Mouse (Mus musculus): ENCODE measurements around the gene Ahnak2. TPM values are rescaled to one million over a fixed set of nuclear protein-coding genes. Genes with fewer than 3 reads are reported as not detected.

Gene Ahnak2
- polyA plus RNA-seq, 1 experiment: 0.83 TPM

DNA sequence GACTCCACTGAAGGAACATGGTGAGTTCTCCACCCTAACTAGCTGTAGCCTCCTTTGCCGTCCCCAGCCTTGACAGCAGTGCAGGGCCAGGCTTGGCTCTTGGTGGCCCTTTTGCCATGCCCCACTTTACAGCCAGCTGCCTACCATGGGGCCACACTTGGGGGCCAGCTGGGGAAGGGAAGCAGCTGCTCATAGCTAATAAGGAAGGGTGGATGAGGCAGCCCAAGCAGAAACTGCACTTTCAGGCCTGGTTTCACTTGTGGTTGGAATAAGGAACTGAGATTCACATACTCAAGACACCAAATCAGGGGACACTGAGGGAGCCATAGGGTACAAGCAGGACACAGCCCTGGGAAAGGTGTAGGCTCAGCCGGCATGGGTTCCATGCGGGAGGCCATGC lies 40.4 kb downstream of the Ahnak2 start:
- Histone ChIP-seq H3K4me1 (ENCODE audit: control insufficient read depth, insufficient read depth, insufficient read length) (no peaks in the 10 kb centered on the region), H3K4me3 (ENCODE audit: extremely low read depth, insufficient read depth, insufficient read length) (peak overlapping the region; percentile 62), H3K27ac (ENCODE audit: insufficient read depth, low read length) (peak overlapping the region; percentile 87), H3K36me3 (ENCODE audit: control insufficient read depth, insufficient read depth, low read length) (peaks cover 21% of the 10 kb centered on the region), H3K27me3 (ENCODE audit: control insufficient read depth, insufficient read depth, low read length) (no peaks in the 10 kb centered on the region)
- peak; percentile 58 to 69 for DNase-seq (ENCODE audit: low read depth in 1 of 2, low spot score in 2 of 2)
- 26% methylated on average over 3 of the region's 3 CpGs for WGBS
- TF ChIP-seq POLR2A (IDR thresholded peaks at IDR 0.05; ENCODE audit: low read depth, low read length) (no peak), CTCF (IDR thresholded peaks at IDR 0.05; ENCODE audit: extremely low read depth, insufficient read depth, insufficient read length, insufficient replicate concordance) (no peak)

GRCm38 (mm10) chr12:112761411-112761810 lies 41.0 kb downstream of the Ahnak2 start:
- no peak for TF ChIP-seq CTCF (IDR thresholded peaks at IDR 0.05; ENCODE audit: extremely low read depth, insufficient read depth, insufficient read length, insufficient replicate concordance)
- TF ChIP-seq POLR2A (IDR thresholded peaks at IDR 0.05; ENCODE audit: low read depth, low read length): no peak
- H3K27ac ChIP-seq (ENCODE audit: insufficient read depth, low read length): peak overlapping the region; percentile 87
- H3K4me1 ChIP-seq (ENCODE audit: control insufficient read depth, insufficient read depth, insufficient read length): no peaks in the 10 kb centered on the region
- H3K27me3 ChIP-seq (ENCODE audit: control insufficient read depth, insufficient read depth, low read length): no peaks in the 10 kb centered on the region
- DNase-seq (ENCODE audit: low read depth in 1 of 2, low spot score in 2 of 2): peak in 1 of 2 experiments; percentile 22
- H3K4me3 ChIP-seq (ENCODE audit: extremely low read depth, insufficient read depth, insufficient read length): peak overlapping the region; percentile 60
- H3K36me3 ChIP-seq (ENCODE audit: control insufficient read depth, insufficient read depth, low read length): peaks cover 15% of the 10 kb centered on the region
- 29% methylated on average over 4 of the region's 4 CpGs for WGBS

DNA sequence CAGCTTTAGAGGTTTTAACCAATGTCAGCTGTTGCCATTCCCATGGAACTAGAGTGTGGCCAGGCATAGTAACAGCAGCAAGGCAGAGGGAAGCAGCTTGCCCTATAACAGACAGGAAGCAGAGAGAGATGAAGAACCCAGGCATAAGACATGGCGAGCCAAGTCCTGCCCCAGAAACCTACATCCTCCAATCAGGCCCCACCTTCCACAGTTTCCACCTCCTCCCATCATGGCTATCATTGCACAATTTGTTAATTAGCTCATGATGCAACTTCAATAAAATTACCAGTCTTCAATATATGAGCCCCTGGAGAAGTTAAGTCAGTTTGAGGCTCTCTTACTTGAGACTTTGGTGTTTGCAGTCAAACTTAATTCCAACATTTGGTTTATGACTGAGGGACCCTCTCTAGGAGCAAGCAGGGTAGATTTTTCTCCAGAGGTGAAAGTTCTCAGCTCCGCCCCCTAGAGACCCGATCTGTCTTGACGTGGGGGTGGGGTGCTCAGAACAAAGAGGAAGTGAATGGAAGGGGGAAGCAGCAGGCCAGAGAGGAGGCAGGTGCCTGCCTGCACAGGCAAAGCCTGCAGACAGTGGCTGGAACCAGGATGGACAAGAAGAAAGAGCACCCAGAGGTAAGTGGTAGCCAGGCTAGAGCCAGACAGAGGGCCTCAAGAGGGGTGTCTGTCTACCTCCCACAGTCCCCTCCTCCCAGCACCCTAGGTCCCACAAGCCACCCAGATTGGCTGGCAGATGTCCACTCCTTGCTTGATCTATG lies 42.1 kb downstream of the Ahnak2 start, which contains the start of gene Pld4:
Gene Pld4 (plus strand): TSS at position 502 of the 773 bp plus-strand sequence.
- 23% methylated on average over 4 of the region's 4 CpGs for WGBS
- H3K4me1 ChIP-seq (ENCODE audit: control insufficient read depth, insufficient read depth, insufficient read length): no peaks in the 10 kb centered on the region
- H3K27ac ChIP-seq (ENCODE audit: insufficient read depth, low read length): peak within 1 kb of the TSS; percentile 87
- no peaks in the 10 kb centered on the region for H3K27me3 ChIP-seq (ENCODE audit: control insufficient read depth, insufficient read depth, low read length)
- peak; percentile 50 to 76 for DNase-seq (ENCODE audit: low read depth in 1 of 2, low spot score in 2 of 2)
- peaks cover 13% of the 10 kb centered on the region for H3K36me3 ChIP-seq (ENCODE audit: control insufficient read depth, insufficient read depth, low read length)
- peak; percentile 62 for TF ChIP-seq POLR2A (IDR thresholded peaks at IDR 0.05; ENCODE audit: low read depth, low read length)
- TF ChIP-seq CTCF (IDR thresholded peaks at IDR 0.05; ENCODE audit: extremely low read depth, insufficient read depth, insufficient read length, insufficient replicate concordance): no peak
- peak within 1 kb of the TSS; percentile 60 for H3K4me3 ChIP-seq (ENCODE audit: extremely low read depth, insufficient read depth, insufficient read length)

- Histone ChIP-seq H3K4me1 (ENCODE audit: control insufficient read depth, insufficient read depth, insufficient read length) (no peaks in the 10 kb centered on the region), H3K27ac (ENCODE audit: insufficient read depth, low read length) (no peak overlapping the region), H3K4me3 (ENCODE audit: extremely low read depth, insufficient read depth, insufficient read length) (no peak overlapping the region), H3K27me3 (ENCODE audit: control insufficient read depth, insufficient read depth, low read length) (no peaks in the 10 kb centered on the region), H3K36me3 (ENCODE audit: control insufficient read depth, insufficient read depth, low read length) (peaks cover 8% of the 10 kb centered on the region)
- WGBS: 87% methylated on average over 3 of the region's 3 CpGs
- TF ChIP-seq POLR2A (IDR thresholded peaks at IDR 0.05; ENCODE audit: low read depth, low read length) (no peak), CTCF (IDR thresholded peaks at IDR 0.05; ENCODE audit: extremely low read depth, insufficient read depth, insufficient read length, insufficient replicate concordance) (no peak)
- DNase-seq (ENCODE audit: low read depth in 1 of 2, low spot score in 2 of 2): peak in 1 of 2 experiments; percentile 2
Measured at GRCm38 (mm10) chr12:112759471-112759870, 43.0 kb downstream of the Ahnak2 start.

- H3K4me1 ChIP-seq (ENCODE audit: control insufficient read depth, insufficient read depth, insufficient read length): no peaks in the 10 kb centered on the region
- TF ChIP-seq POLR2A (IDR thresholded peaks at IDR 0.05; ENCODE audit: low read depth, low read length) (no peak), CTCF (IDR thresholded peaks at IDR 0.05; ENCODE audit: extremely low read depth, insufficient read depth, insufficient read length, insufficient replicate concordance) (no peak)
- H3K36me3 ChIP-seq (ENCODE audit: control insufficient read depth, insufficient read depth, low read length): no peaks in the 10 kb centered on the region
- H3K4me3 ChIP-seq (ENCODE audit: extremely low read depth, insufficient read depth, insufficient read length): no peak overlapping the region
- DNase-seq (ENCODE audit: low read depth in 1 of 2, low spot score in 2 of 2): peak in 1 of 2 experiments; percentile 0
- no peaks in the 10 kb centered on the region for H3K27me3 ChIP-seq (ENCODE audit: control insufficient read depth, insufficient read depth, low read length)
- no peak overlapping the region for H3K27ac ChIP-seq (ENCODE audit: insufficient read depth, low read length)
- WGBS: 90% methylated on average over 5 of the region's 5 CpGs
Measured at GRCm38 (mm10) chr12:112757896-112758295, 44.6 kb downstream of the Ahnak2 start.

GRCm38 (mm10) chr12:112755900-112756299 lies 46.6 kb downstream of the Ahnak2 start:
- H3K27me3 ChIP-seq (ENCODE audit: control insufficient read depth, insufficient read depth, low read length): no peaks in the 10 kb centered on the region
- no peaks in the 10 kb centered on the region for H3K4me1 ChIP-seq (ENCODE audit: control insufficient read depth, insufficient read depth, insufficient read length)
- H3K27ac ChIP-seq (ENCODE audit: insufficient read depth, low read length): no peak overlapping the region
- TF ChIP-seq CTCF (IDR thresholded peaks at IDR 0.05; ENCODE audit: extremely low read depth, insufficient read depth, insufficient read length, insufficient replicate concordance) (no peak), POLR2A (IDR thresholded peaks at IDR 0.05; ENCODE audit: low read depth, low read length) (no peak)
- no peaks in the 10 kb centered on the region for H3K36me3 ChIP-seq (ENCODE audit: control insufficient read depth, insufficient read depth, low read length)
- H3K4me3 ChIP-seq (ENCODE audit: extremely low read depth, insufficient read depth, insufficient read length): no peak overlapping the region
- no peak for DNase-seq (ENCODE audit: low read depth in 1 of 2, low spot score in 2 of 2)
- WGBS: 44% methylated on average over 4 of the region's 4 CpGs

- H3K4me3 ChIP-seq (ENCODE audit: extremely low read depth, insufficient read depth, insufficient read length): no peak overlapping the region
- no peaks in the 10 kb centered on the region for H3K36me3 ChIP-seq (ENCODE audit: control insufficient read depth, insufficient read depth, low read length)
- WGBS: 13% methylated on average over 2 of the region's 2 CpGs
- no peaks in the 10 kb centered on the region for H3K4me1 ChIP-seq (ENCODE audit: control insufficient read depth, insufficient read depth, insufficient read length)
- TF ChIP-seq CTCF (IDR thresholded peaks at IDR 0.05; ENCODE audit: extremely low read depth, insufficient read depth, insufficient read length, insufficient replicate concordance) (no peak), POLR2A (IDR thresholded peaks at IDR 0.05; ENCODE audit: low read depth, low read length) (no peak)
- DNase-seq (ENCODE audit: low read depth in 1 of 2, low spot score in 2 of 2): no peak
- no peak overlapping the region for H3K27ac ChIP-seq (ENCODE audit: insufficient read depth, low read length)
- no peaks in the 10 kb centered on the region for H3K27me3 ChIP-seq (ENCODE audit: control insufficient read depth, insufficient read depth, low read length)
Measured at GRCm38 (mm10) chr12:112752399-112752798, 50.1 kb downstream of the Ahnak2 start.

Measured in spleen, adult 2 months (tissue).